Mouse (Mus musculus) MEL (cell line): ENCODE measurements around the gene Chchd1.

ENCODE experiments used
- CTCF ChIP-seq, 3 experiments: IDR thresholded peaks in 2 of 3; conservative IDR thresholded peaks in 1 of 3; 2 replicates each; pipeline ENCODE4 v1.5.1; 2011 to 2012; ENCODE audit warnings: low read length in 3 of 3, low read depth in 2 of 3, mild to moderate bottlenecking in 2 of 3, improper control_type of control experiment in 1 of 3, inconsistent platforms in 1 of 3, mixed read lengths in 1 of 3, moderate library complexity in 1 of 3; ENCODE audit not compliant: control insufficient read depth in 1 of 3, insufficient read depth in 1 of 3, poor library complexity in 1 of 3, severe bottlenecking in 1 of 3
- EP300 ChIP-seq, 2 experiments: IDR thresholded peaks; 2 replicates each; pipeline ENCODE4 v1.6.1; 2011; ENCODE audit warnings: improper control_type of control experiment in 2 of 2, low read length in 2 of 2, low read depth in 1 of 2, mild to moderate bottlenecking in 1 of 2
- HCFC1 ChIP-seq: IDR thresholded peaks from 2 replicates; pipeline ENCODE4 v1.6.1; 2012; ENCODE audit warnings: low read depth, mild to moderate bottlenecking, inconsistent platforms, low read length, improper control_type of control experiment, moderate library complexity
- KAT2A ChIP-seq: conservative IDR thresholded peaks from 2 replicates; pipeline ENCODE4 v1.6.1; 2012; ENCODE audit warnings: low read depth, low read length, improper control_type of control experiment, inconsistent platforms
- POLR2A ChIP-seq, 2 experiments: IDR thresholded peaks; 2 replicates each; pipeline ENCODE4 v1.6.1; 2011 to 2012; ENCODE audit warnings: low read length in 2 of 2, mild to moderate bottlenecking in 2 of 2, control low read depth in 1 of 2, improper control_type of control experiment in 1 of 2, low read depth in 1 of 2, moderate library complexity in 1 of 2; ENCODE audit not compliant: control insufficient read depth in 1 of 2, insufficient read depth in 1 of 2, poor library complexity in 1 of 2
- TBP ChIP-seq: IDR thresholded peaks from 2 replicates; pipeline ENCODE4 v1.8.0; 2011; ENCODE audit warnings: low read depth, low read length, improper control_type of control experiment
- USF1 ChIP-seq: IDR thresholded peaks from 2 replicates; pipeline ENCODE4 v1.6.1; 2014; ENCODE audit warnings: low read depth, mild to moderate bottlenecking, inconsistent platforms, low read length, improper control_type of control experiment, moderate library complexity

DNA sequence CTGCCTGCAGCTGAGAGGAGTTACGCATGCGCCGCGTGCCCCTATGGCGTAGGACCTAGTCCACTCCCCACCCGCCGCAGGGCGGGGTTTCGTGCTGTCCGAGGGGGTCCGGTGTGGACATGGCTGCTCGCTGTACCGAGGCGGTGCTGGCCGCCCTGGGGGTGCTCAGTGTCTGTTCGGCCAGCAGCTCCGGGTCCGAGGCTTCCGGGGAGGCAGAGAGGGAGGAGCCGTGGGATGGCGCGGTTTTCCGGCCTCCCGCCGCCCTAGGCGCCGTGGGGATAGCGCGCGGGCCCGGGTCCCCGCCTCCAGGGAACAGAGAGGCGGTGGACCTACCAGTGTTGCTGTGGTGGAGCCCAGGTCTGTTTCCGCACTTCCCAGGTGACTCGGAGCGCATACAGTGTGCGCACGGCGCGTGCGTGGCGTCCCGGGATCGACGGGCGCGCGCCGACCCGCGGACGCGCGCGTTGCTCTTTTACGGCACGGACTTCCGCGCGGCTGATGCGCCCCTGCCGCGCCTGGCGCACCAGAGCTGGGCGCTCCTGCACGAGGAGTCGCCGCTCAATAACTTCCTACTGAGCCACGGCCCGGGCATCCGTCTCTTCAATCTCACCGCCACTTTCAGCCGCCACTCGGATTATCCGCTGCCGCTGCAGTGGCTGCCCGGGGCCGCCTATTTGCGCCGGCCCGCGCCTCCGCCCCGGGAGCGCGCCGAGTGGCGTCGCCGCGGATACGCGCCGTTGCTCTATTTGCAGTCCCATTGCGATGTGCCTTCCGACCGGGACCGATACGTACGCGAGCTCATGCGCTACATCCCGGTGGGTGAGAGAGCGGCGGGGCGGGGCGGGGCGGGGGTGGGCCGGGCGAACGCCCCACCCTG lies 7.7 kb upstream of the Chchd1 start, which contains the start of gene Fut11:
- TF ChIP-seq KAT2A = no peak
- no peak; a peak in 1 of 4 replicates for TF ChIP-seq POLR2A (IDR thresholded peaks at IDR 0.05; ENCODE audit: control insufficient read depth in 1 of 2, insufficient read depth in 1 of 2, low read depth in 1 of 2, low read length in 2 of 2, poor library complexity in 1 of 2)
- no peak for TF ChIP-seq TBP
- no peak for TF ChIP-seq HCFC1
- TF ChIP-seq CTCF (IDR thresholded peaks at IDR 0.05 in 2 of 3, conservative IDR thresholded peaks at IDR 0.05 in 1 of 3; ENCODE audit: control insufficient read depth in 1 of 3, insufficient read depth in 1 of 3, low read depth in 2 of 3, low read length in 3 of 3, poor library complexity in 1 of 3, severe bottlenecking in 1 of 3) = no peak
- no peak for TF ChIP-seq EP300 (IDR thresholded peaks at IDR 0.05; ENCODE audit: low read depth in 1 of 2, low read length in 2 of 2)
- no peak for TF ChIP-seq USF1
